Mouse (Mus musculus) cerebellum, adult 2 months (tissue): ENCODE data around the gene Evx2.

Source experiments
- CTCF ChIP-seq: fragments of 200-500 bp; IDR thresholded peaks from 2 replicates; pipeline ENCODE4 v1.5.1; 2011; ENCODE audit warnings: low read depth, mild to moderate bottlenecking, control low read depth, low read length, moderate library complexity, borderline replicate concordance; ENCODE audit not compliant: insufficient read depth
- POLR2A ChIP-seq: fragments of 200-500 bp; IDR thresholded peaks from 2 replicates; pipeline ENCODE4 v1.6.1; 2011; ENCODE audit warnings: low read length, control low read depth, borderline replicate concordance; ENCODE audit not compliant: insufficient read depth

- TF ChIP-seq CTCF: peak; percentile 64
- no peak for TF ChIP-seq POLR2A
Measured at GRCm38 (mm10) chr2:74672481-74673362, 13.4 kb upstream of the Evx2 start.
